Mouse (Mus musculus): ENCODE measurements around the gene Thpo.

Thpo gene

DNA sequence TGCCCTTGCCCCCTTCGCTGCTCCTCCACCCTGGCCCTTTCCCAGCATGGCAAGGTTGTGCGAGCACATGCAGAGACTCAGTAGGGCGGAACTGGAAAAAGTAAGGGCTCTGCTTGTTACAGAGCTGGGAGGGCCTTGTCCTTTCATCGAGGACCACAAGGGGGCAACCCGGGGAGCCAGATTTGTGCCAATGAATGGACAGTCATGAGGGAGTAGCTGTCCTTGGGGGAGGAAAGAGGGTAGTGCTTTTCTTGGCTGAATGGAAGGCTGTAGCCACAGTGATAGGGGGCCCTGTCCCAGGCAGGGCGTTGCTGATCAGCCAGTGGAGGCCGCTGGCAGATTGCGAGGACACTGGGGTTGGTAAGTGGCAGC lies 31.8 kb downstream of the Thpo start:
- peak; percentile 75 for DNase-seq

DNA sequence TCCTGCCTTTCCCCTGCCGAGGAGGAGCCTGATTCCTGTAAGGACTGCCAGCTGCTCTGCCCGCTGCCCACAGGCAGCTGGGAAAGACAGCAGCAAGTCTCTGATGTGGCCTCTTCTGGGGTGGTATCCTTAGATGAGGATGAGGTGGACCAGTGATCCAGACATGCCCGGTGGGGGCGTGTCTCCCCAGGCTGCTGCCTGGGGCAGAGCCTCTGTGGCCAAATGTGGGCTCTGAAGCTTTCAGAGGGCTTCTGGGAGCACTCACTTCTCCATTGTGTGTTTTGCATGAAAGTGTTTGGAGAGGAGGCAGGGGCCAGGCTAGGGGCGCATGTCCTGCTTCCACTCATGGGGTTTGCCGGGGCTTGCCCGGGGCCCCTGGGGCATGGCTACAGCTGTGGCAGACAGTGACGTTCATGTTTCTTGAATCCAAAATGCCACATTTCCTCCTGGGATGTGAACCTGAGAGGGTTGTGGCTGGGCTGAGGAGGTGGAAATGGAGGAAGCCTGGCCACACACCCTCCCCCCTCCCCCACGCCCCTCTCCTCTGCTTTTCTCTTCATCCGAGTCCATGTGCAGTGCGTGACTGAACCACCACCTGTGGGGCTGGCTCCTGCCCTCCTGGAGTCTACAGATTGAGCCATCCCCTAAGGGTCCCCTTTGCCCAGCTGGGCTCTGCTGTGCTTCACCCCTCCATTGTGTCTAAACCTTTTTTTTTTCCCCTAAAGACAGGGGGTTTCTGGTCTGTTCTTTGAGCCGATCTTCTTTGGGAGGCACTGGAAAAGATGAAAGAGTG lies 32.4 kb downstream of the Thpo start:
- peak; percentile 45 for DNase-seq

- no peak for DNase-seq
Measured at GRCm38 (mm10) chr16:20701316-20701715, 33.0 kb downstream of the Thpo start.

GRCm38 (mm10) chr16:20700036-20700435 lies 34.3 kb downstream of the Thpo start:
- DNase-seq: peak; percentile 79

- no peak for DNase-seq
Measured at GRCm38 (mm10) chr16:20699266-20699665, 35.0 kb downstream of the Thpo start.

- peak; percentile 92 for DNase-seq
Measured at GRCm38 (mm10) chr16:20695622-20696323, 38.5 kb downstream of the Thpo start.

DNA sequence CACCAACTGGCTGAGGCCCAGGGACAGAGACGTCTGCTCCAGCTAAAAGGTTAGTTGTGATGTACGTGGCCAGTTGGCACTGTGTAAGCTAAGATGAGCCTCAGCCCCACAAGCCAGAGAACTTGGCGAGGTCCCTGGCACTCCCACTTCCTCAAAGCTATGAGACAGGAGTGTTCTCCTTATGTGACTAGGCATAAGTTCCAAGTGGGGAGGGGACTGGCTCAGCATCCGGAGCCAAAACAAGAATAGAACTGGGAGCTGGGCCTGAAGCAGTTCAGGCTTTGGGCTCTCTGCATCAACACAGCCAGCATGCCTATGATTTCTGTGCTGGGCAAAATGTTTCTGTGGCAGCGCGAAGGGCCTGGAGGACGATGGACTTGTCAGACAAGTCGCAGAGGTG lies 39.5 kb downstream of the Thpo start:
- DNase-seq: peak; percentile 81

DNA sequence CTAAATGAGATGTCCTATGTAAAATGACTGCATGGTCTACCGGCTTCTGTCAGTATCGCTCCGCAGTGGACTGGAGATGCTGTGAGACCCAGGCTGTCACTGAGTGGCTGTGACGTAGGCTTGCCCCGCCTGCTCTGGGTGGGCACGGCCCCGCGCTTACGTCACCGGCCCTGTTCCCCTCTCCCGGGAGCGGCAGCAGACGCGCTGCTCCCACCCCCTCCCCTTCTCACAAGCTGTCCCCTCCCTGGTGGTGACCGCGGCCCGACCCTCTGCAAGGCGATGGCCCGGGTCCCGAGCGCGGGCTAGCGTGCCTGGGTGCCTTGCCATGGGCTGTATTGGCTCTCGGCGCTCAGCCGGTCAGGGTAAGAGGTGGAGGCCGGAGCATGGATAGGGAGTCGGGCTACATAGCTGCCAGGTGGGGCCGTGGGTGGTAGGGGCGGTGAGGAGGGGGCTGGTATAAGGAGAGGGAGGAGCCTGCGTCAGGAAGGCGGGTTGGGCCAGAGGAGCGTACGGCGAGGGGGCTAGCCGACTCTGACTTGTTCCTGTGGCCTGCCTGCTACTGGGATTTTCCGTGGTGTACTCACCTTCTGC lies 41.1 kb downstream of the Thpo start, which contains the start of gene Fam131a:
TSS of gene Fam131a (plus strand) at position 131 of the 591 bp plus-strand sequence.
- peak; percentile 96 for DNase-seq

DNA sequence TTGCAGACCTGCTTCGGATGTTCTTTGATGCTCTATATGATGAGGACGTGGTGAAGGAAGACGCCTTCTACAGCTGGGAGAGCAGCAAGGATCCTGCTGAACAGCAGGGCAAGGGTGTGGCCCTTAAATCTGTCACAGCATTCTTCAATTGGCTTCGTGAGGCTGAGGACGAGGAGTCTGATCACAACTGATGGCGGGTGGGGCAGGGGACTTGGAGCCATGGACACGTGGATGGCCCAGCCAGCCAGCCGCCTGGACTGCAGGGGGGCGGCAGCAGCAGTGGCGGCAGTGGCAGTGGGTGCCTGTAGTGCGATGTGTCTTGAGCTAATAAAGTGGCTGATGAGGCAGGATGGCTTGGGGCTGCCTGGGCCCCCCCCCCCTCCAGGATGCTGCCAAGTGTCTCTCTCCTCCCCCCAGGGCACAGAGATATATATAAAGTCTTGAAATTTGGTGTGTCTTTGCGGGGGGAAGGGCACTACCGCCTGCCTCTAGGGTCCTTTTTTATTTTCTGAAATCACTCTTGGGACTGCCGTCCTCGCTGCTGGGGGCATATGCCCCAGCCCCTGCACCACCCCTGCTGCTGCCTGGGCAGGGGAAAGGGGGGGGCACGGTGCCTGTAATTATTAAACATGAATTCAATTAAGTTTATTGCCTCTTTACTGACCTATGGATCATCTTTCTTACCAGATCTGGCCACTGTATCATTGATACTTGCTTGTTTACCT lies 41.9 kb downstream of the Thpo start:
- DNase-seq: peak; percentile 67

GRCm38 (mm10) chr16:20691617-20692016 lies 42.7 kb downstream of the Thpo start:
- DNase-seq: no peak

DNA sequence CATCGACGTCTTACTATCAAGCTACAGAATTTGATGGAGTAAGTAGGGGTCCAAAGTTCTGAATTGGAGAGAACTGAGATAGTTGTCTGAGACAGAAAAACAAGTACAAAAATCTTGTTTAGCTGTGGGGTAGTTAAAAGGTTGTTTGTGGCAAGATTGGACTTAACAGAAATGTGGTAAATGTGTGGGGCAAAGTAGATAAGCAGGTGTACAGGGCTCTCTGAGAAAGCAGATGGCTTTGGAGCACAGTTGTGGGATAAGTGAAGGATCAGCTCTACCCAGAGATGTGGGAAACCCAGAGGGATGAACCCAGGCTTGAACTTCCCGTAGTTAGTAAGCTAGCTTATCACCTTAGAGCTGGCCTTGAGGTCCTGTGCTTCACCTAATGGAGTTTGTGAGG lies 43.5 kb downstream of the Thpo start:
- DNase-seq: peak; percentile 18

GRCm38 (mm10) chr16:20677974-20678675 lies 56.2 kb downstream of the Thpo start:
- DNase-seq: peak; percentile 81

DNA sequence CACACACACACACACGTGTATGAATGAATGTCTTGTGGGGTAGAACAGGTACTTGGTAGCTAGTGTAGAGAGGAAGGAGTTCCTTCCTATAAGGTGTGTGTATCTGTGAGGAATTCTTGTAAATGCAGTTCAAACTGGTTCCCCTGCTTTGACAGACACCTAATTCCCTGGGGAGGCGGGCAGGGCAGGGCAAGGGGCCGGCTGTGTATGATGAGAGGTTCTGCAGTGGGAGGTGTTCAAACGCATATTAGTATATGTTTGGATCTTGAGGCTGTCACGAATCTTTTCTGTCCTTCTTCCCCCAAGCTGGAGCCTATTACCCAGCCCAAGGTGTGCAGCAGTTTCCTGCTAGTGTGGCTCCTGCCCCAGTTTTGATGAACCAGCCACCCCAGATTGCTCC lies 56.9 kb downstream of the Thpo start:
- DNase-seq: no peak

GRCm38 (mm10) chr16:20676702-20677101 lies 57.6 kb downstream of the Thpo start:
- DNase-seq: no peak

DNA sequence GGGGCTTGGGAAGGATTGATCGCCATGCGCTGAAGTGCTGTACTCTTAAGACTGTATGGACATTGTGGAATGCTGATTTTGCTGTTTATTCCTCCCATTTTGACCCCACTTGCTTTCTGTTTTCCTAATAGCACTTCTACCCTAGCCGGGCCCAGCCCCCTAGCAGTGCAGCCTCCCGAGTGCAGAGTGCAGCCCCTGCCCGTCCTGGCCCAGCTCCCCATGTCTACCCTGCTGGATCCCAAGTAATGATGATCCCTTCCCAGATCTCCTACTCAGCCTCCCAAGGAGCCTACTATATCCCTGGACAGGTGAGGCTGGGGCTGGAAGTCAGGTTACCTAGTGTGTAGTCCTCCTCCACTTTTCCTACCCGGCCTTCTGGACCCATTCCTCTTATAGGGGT lies 59.1 kb downstream of the Thpo start:
- DNase-seq: no peak

Measured in cerebellum, adult 9-11 months (tissue).